ENCODE assay signal across 32 mouse cellular contexts in genomic region chr17:90430211-90430610, GRCm38 (mm10).
"Had no signal": no experiment of that assay in that cellular context is flagged by ENCODE, and none has a peak within 500 bp of the region (broad histone marks: within the 10 kb centered on the region; RNA-seq: fewer than 3 reads in every experiment).

No protein-coding gene starts in this region.

- H3K4me3 ChIP-seq: limb, embryonic 10.5 days; limb, embryonic 12.5 days; limb, embryonic 13.5 days; limb, embryonic 15.5 days; liver, embryonic 12.5 days; liver, embryonic 13.5 days; liver, embryonic 15.5 days; lung, embryonic 15.5 days; megakaryocyte, embryonic 14.5 days; midbrain, embryonic 10.5 days; midbrain, embryonic 12.5 days; midbrain, embryonic 13.5 days; midbrain, embryonic 15.5 days; myocyte; neural tube, embryonic 12.5 days had no signal

- H3K36me3 ChIP-seq: limb, embryonic 10.5 days; limb, embryonic 12.5 days; limb, embryonic 13.5 days; limb, embryonic 15.5 days; liver, embryonic 12.5 days; liver, embryonic 13.5 days; liver, embryonic 15.5 days; lung, embryonic 15.5 days; midbrain, embryonic 10.5 days; midbrain, embryonic 12.5 days; midbrain, embryonic 13.5 days; midbrain, embryonic 15.5 days; neural tube, embryonic 12.5 days had no signal

- H3K4me2 ChIP-seq: limb, embryonic 12.5 days; limb, embryonic 13.5 days; limb, embryonic 15.5 days; liver, embryonic 11.5 days; liver, embryonic 12.5 days; liver, embryonic 13.5 days; liver, embryonic 15.5 days; lung, embryonic 14.5 days; lung, embryonic 15.5 days; midbrain, embryonic 11.5 days; midbrain, embryonic 12.5 days; midbrain, embryonic 13.5 days; midbrain, embryonic 15.5 days; neural tube, embryonic 12.5 days had no signal

- DNase-seq: left cerebral cortex, postnatal 4 days; liver; liver, embryonic 13.5 days; liver, postnatal 0 days; lung, adult 18-20 months; lung, adult 2 months; lung, embryonic 14.5 days; lung, postnatal 10 days; lung, postnatal 14 days; lung, postnatal 36 days; lung, postnatal 4 days; midbrain, embryonic 14.5 days had no signal

- H3K27me3 ChIP-seq: limb, embryonic 12.5 days; limb, embryonic 13.5 days; limb, embryonic 15.5 days; liver, embryonic 12.5 days; liver, embryonic 13.5 days; liver, embryonic 15.5 days; lung, embryonic 15.5 days; megakaryocyte, embryonic 14.5 days; midbrain, embryonic 12.5 days; midbrain, embryonic 13.5 days; midbrain, embryonic 15.5 days; neural tube, embryonic 12.5 days had no signal

- H3K9me3 ChIP-seq: limb, embryonic 10.5 days; limb, embryonic 12.5 days; limb, embryonic 13.5 days; limb, embryonic 15.5 days; liver, embryonic 12.5 days; liver, embryonic 13.5 days; liver, embryonic 15.5 days; lung, embryonic 15.5 days; midbrain, embryonic 10.5 days; midbrain, embryonic 12.5 days; midbrain, embryonic 13.5 days; midbrain, embryonic 15.5 days; neural tube, embryonic 12.5 days had no signal

- ATAC-seq: liver, embryonic 12.5 days; liver, postnatal 0 days; lung, postnatal 0 days; midbrain, embryonic 13.5 days; midbrain, embryonic 15.5 days; midbrain, embryonic 16.5 days had no signal

- H3K9ac ChIP-seq: limb, embryonic 12.5 days; limb, embryonic 13.5 days; limb, embryonic 15.5 days; liver, embryonic 12.5 days; liver, embryonic 13.5 days; liver, embryonic 14.5 days; liver, embryonic 15.5 days; liver, postnatal 0 days; lung, embryonic 14.5 days; lung, embryonic 15.5 days; midbrain, embryonic 12.5 days; midbrain, embryonic 13.5 days; midbrain, embryonic 15.5 days; neural tube, embryonic 12.5 days had no signal

- H3K27ac ChIP-seq: limb, embryonic 10.5 days; limb, embryonic 12.5 days; limb, embryonic 13.5 days; limb, embryonic 15.5 days; liver, embryonic 12.5 days; liver, embryonic 13.5 days; liver, embryonic 14.5 days; liver, embryonic 15.5 days; lung, embryonic 15.5 days; macrophage; midbrain, embryonic 10.5 days; midbrain, embryonic 12.5 days; midbrain, embryonic 13.5 days; midbrain, embryonic 15.5 days; neural tube, embryonic 12.5 days had no signal

- H3K4me1 ChIP-seq: limb, embryonic 10.5 days; limb, embryonic 12.5 days; limb, embryonic 13.5 days; limb, embryonic 15.5 days; liver, embryonic 12.5 days; liver, embryonic 13.5 days; liver, embryonic 15.5 days; lung, embryonic 15.5 days; megakaryocyte, embryonic 14.5 days; midbrain, embryonic 10.5 days; midbrain, embryonic 12.5 days; midbrain, embryonic 13.5 days; midbrain, embryonic 15.5 days; neural tube, embryonic 12.5 days had no signal
